Mouse (Mus musculus): ENCODE measurements around the gene Fam13a. TPM values are rescaled to one million over a fixed set of nuclear protein-coding genes. Genes with fewer than 3 reads are reported as not detected.

Gene Fam13a
- polyA plus RNA-seq, 1 experiment from 2014 or later = 1.5 TPM

GRCm38 (mm10) chr6:58987166-58987565, 37.2 kb downstream of the Fam13a start:
- ATAC-seq (replicated peaks; ENCODE audit: low FRiP score) (no peak), DNase-seq (ENCODE audit: low spot score) (no peak)
- H3K4me1 ChIP-seq (replicated peaks; ENCODE audit: control insufficient read depth, insufficient read depth, low read length) = no peaks in the 10 kb centered on the region
- no peaks in the 10 kb centered on the region for H3K27me3 ChIP-seq (replicated peaks; ENCODE audit: control insufficient read depth, insufficient read depth, low read length)
- H3K27ac ChIP-seq (ENCODE audit: low read depth, low read length) = no peak overlapping the region
- no peak overlapping the region for H3K4me2 ChIP-seq
- H3K9me3 ChIP-seq (ENCODE audit: control insufficient read depth, low read length) = no peaks in the 10 kb centered on the region
- H3K4me3 ChIP-seq (ENCODE audit: low read depth, low read length) = no peak overlapping the region
- H3K36me3 ChIP-seq (ENCODE audit: control insufficient read depth, insufficient read depth, low read length) = no peaks in the 10 kb centered on the region
- WGBS = 85% methylated on average over 5 of the region's 5 CpGs
- H3K9ac ChIP-seq (ENCODE audit: low read depth, low read length) = no peak overlapping the region

- Histone ChIP-seq H3K9me3 (ENCODE audit: control insufficient read depth, low read length) (no peaks in the 10 kb centered on the region), H3K27ac (ENCODE audit: low read depth, low read length) (no peak overlapping the region), H3K4me1 (replicated peaks; ENCODE audit: control insufficient read depth, insufficient read depth, low read length) (no peaks in the 10 kb centered on the region), H3K36me3 (ENCODE audit: control insufficient read depth, insufficient read depth, low read length) (no peaks in the 10 kb centered on the region), H3K4me3 (ENCODE audit: low read depth, low read length) (no peak overlapping the region), H3K9ac (ENCODE audit: low read depth, low read length) (no peak overlapping the region), H3K4me2 (no peak overlapping the region), H3K27me3 (replicated peaks; ENCODE audit: control insufficient read depth, insufficient read depth, low read length) (no peaks in the 10 kb centered on the region)
- DNase-seq (ENCODE audit: low spot score) (no peak), ATAC-seq (replicated peaks; ENCODE audit: low FRiP score) (no peak)
- 89% methylated on average over 8 of the region's 8 CpGs for WGBS
Measured at GRCm38 (mm10) chr6:58985186-58985585, 39.2 kb downstream of the Fam13a start.

GRCm38 (mm10) chr6:58975249-58975648, 49.1 kb downstream of the Fam13a start:
- no peaks in the 10 kb centered on the region for H3K4me1 ChIP-seq (replicated peaks; ENCODE audit: control insufficient read depth, insufficient read depth, low read length)
- H3K4me3 ChIP-seq (ENCODE audit: low read depth, low read length) = no peak overlapping the region
- no peaks in the 10 kb centered on the region for H3K36me3 ChIP-seq (ENCODE audit: control insufficient read depth, insufficient read depth, low read length)
- H3K4me2 ChIP-seq = no peak overlapping the region
- H3K27me3 ChIP-seq (replicated peaks; ENCODE audit: control insufficient read depth, insufficient read depth, low read length) = no peaks in the 10 kb centered on the region
- no peak overlapping the region for H3K9ac ChIP-seq (ENCODE audit: low read depth, low read length)
- H3K9me3 ChIP-seq (ENCODE audit: control insufficient read depth, low read length) = no peaks in the 10 kb centered on the region
- no peak for ATAC-seq (replicated peaks; ENCODE audit: low FRiP score)
- no peak for DNase-seq (ENCODE audit: low spot score)
- H3K27ac ChIP-seq (ENCODE audit: low read depth, low read length) = no peak overlapping the region
- 50% methylated on average over 2 of the region's 2 CpGs for WGBS

- H3K36me3 ChIP-seq (ENCODE audit: control insufficient read depth, insufficient read depth, low read length) = no peaks in the 10 kb centered on the region
- ATAC-seq (replicated peaks; ENCODE audit: low FRiP score) (no peak), DNase-seq (ENCODE audit: low spot score) (no peak)
- no peaks in the 10 kb centered on the region for H3K27me3 ChIP-seq (replicated peaks; ENCODE audit: control insufficient read depth, insufficient read depth, low read length)
- WGBS = 83% methylated on average over 2 of the region's 2 CpGs
- no peak overlapping the region for H3K4me2 ChIP-seq
- H3K4me1 ChIP-seq (replicated peaks; ENCODE audit: control insufficient read depth, insufficient read depth, low read length) = no peaks in the 10 kb centered on the region
- H3K9me3 ChIP-seq (ENCODE audit: control insufficient read depth, low read length) = no peaks in the 10 kb centered on the region
- H3K27ac ChIP-seq (ENCODE audit: low read depth, low read length) = no peak overlapping the region
- no peak overlapping the region for H3K4me3 ChIP-seq (ENCODE audit: low read depth, low read length)
- no peak overlapping the region for H3K9ac ChIP-seq (ENCODE audit: low read depth, low read length)
Measured at GRCm38 (mm10) chr6:58974428-58974827, 49.9 kb downstream of the Fam13a start.

GRCm38 (mm10) chr6:58972873-58973272, 51.5 kb downstream of the Fam13a start:
- DNase-seq (ENCODE audit: low spot score) (no peak), ATAC-seq (replicated peaks; ENCODE audit: low FRiP score) (no peak)
- WGBS = 96% methylated on average over 1 of the region's 1 CpGs
- no peaks in the 10 kb centered on the region for H3K36me3 ChIP-seq (ENCODE audit: control insufficient read depth, insufficient read depth, low read length)
- H3K9ac ChIP-seq (ENCODE audit: low read depth, low read length) = no peak overlapping the region
- no peaks in the 10 kb centered on the region for H3K4me1 ChIP-seq (replicated peaks; ENCODE audit: control insufficient read depth, insufficient read depth, low read length)
- no peaks in the 10 kb centered on the region for H3K27me3 ChIP-seq (replicated peaks; ENCODE audit: control insufficient read depth, insufficient read depth, low read length)
- H3K27ac ChIP-seq (ENCODE audit: low read depth, low read length) = no peak overlapping the region
- no peak overlapping the region for H3K4me3 ChIP-seq (ENCODE audit: low read depth, low read length)
- no peaks in the 10 kb centered on the region for H3K9me3 ChIP-seq (ENCODE audit: control insufficient read depth, low read length)
- H3K4me2 ChIP-seq = no peak overlapping the region

GRCm38 (mm10) chr6:58968272-58968671, 56.1 kb downstream of the Fam13a start:
- no peaks in the 10 kb centered on the region for H3K9me3 ChIP-seq (ENCODE audit: control insufficient read depth, low read length)
- 79% methylated on average over 3 of the region's 3 CpGs for WGBS
- ATAC-seq (replicated peaks; ENCODE audit: low FRiP score) = no peak

GRCm38 (mm10) chr6:58965071-58965831, 59.1 kb downstream of the Fam13a start:
- Histone ChIP-seq H3K27me3 (replicated peaks; ENCODE audit: control insufficient read depth, insufficient read depth, low read length) (no peaks in the 10 kb centered on the region), H3K36me3 (ENCODE audit: control insufficient read depth, insufficient read depth, low read length) (no peaks in the 10 kb centered on the region), H3K9me3 (ENCODE audit: control insufficient read depth, low read length) (no peaks in the 10 kb centered on the region), H3K4me3 (ENCODE audit: low read depth, low read length) (no peak overlapping the region), H3K4me1 (replicated peaks; ENCODE audit: control insufficient read depth, insufficient read depth, low read length) (0 out of 2 replicates have a peak, but pooled peaks cover 4% of the 10 kb centered on the region), H3K4me2 (peak overlapping the region; percentile 27; the same call in 1 of the 2 replicates), H3K27ac (ENCODE audit: low read depth, low read length) (no peak overlapping the region; the same call in 1 of the 2 replicates), H3K9ac (ENCODE audit: low read depth, low read length) (no peak overlapping the region)
- DNase-seq (ENCODE audit: low spot score) (no peak), ATAC-seq (replicated peaks; ENCODE audit: low FRiP score) (no peak)
- WGBS = 34% methylated on average over 12 of the region's 12 CpGs

More at GRCm38 (mm10) chr6:58968272-58968671, 56.1 kb downstream of the Fam13a start:
- no peak overlapping the region for H3K27ac ChIP-seq (ENCODE audit: low read depth, low read length)
- no peak overlapping the region for H3K4me3 ChIP-seq (ENCODE audit: low read depth, low read length)
- no peak overlapping the region for H3K9ac ChIP-seq (ENCODE audit: low read depth, low read length)
- H3K27me3 ChIP-seq (replicated peaks; ENCODE audit: control insufficient read depth, insufficient read depth, low read length) = no peaks in the 10 kb centered on the region
- no peak for DNase-seq (ENCODE audit: low spot score)
- no peaks in the 10 kb centered on the region for H3K36me3 ChIP-seq (ENCODE audit: control insufficient read depth, insufficient read depth, low read length)
- H3K4me1 ChIP-seq (replicated peaks; ENCODE audit: control insufficient read depth, insufficient read depth, low read length) = 0 out of 2 replicates have a peak, but pooled peaks cover 4% of the 10 kb centered on the region
- no peak overlapping the region for H3K4me2 ChIP-seq

- ATAC-seq (replicated peaks; ENCODE audit: low FRiP score) (no peak), DNase-seq (ENCODE audit: low spot score) (no peak)
- H3K4me1 ChIP-seq (replicated peaks; ENCODE audit: control insufficient read depth, insufficient read depth, low read length) = 0 out of 2 replicates have a peak, but pooled peaks cover 4% of the 10 kb centered on the region
Measured at GRCm38 (mm10) chr6:58964565-58964964, 59.8 kb downstream of the Fam13a start.

GRCm38 (mm10) chr6:58964091-58964490, 60.3 kb downstream of the Fam13a start:
- no peak overlapping the region for H3K9ac ChIP-seq (ENCODE audit: low read depth, low read length)

More at GRCm38 (mm10) chr6:58964565-58964964, 59.8 kb downstream of the Fam13a start:
- H3K9me3 ChIP-seq (ENCODE audit: control insufficient read depth, low read length) = no peaks in the 10 kb centered on the region
- no peak overlapping the region for H3K9ac ChIP-seq (ENCODE audit: low read depth, low read length)
- no peak overlapping the region for H3K4me2 ChIP-seq
- H3K4me3 ChIP-seq (ENCODE audit: low read depth, low read length) = no peak overlapping the region
- no peak overlapping the region for H3K27ac ChIP-seq (ENCODE audit: low read depth, low read length)
- H3K36me3 ChIP-seq (ENCODE audit: control insufficient read depth, insufficient read depth, low read length) = no peaks in the 10 kb centered on the region
- H3K27me3 ChIP-seq (replicated peaks; ENCODE audit: control insufficient read depth, insufficient read depth, low read length) = no peaks in the 10 kb centered on the region

More at GRCm38 (mm10) chr6:58964091-58964490, 60.3 kb downstream of the Fam13a start:
- H3K9me3 ChIP-seq (ENCODE audit: control insufficient read depth, low read length) = no peaks in the 10 kb centered on the region
- 0 out of 2 replicates have a peak, but pooled peaks cover 4% of the 10 kb centered on the region for H3K4me1 ChIP-seq (replicated peaks; ENCODE audit: control insufficient read depth, insufficient read depth, low read length)
- ATAC-seq (replicated peaks; ENCODE audit: low FRiP score) (no peak), DNase-seq (ENCODE audit: low spot score) (no peak)
- no peaks in the 10 kb centered on the region for H3K27me3 ChIP-seq (replicated peaks; ENCODE audit: control insufficient read depth, insufficient read depth, low read length)
- no peak overlapping the region for H3K4me2 ChIP-seq
- H3K36me3 ChIP-seq (ENCODE audit: control insufficient read depth, insufficient read depth, low read length) = no peaks in the 10 kb centered on the region
- WGBS = 84% methylated on average over 2 of the region's 2 CpGs
- no peak overlapping the region for H3K4me3 ChIP-seq (ENCODE audit: low read depth, low read length)
- no peak overlapping the region for H3K27ac ChIP-seq (ENCODE audit: low read depth, low read length)

All from liver, embryonic 11.5 days (tissue).